Mouse (Mus musculus): ENCODE data around the gene Slc6a6. TPM values are rescaled to one million over a fixed set of nuclear protein-coding genes. Genes with fewer than 3 reads are reported as not detected.

Slc6a6 gene
- polyA plus RNA-seq, 1 experiment from 2014 or later: 35.3 TPM

- Histone ChIP-seq H3K9me3 (replicated peaks; ENCODE audit: control insufficient read depth, low read length) (no peaks in the 10 kb centered on the region), H3K27me3 (ENCODE audit: control insufficient read depth, insufficient read depth, low read length) (no peaks in the 10 kb centered on the region), H3K36me3 (replicated peaks; ENCODE audit: control insufficient read depth, insufficient read depth, low read depth, low read length) (no peaks in the 10 kb centered on the region; the same call in none of the 2 replicates), H3K9ac (replicated peaks; ENCODE audit: low read length) (no peak overlapping the region), H3K27ac (replicated peaks; ENCODE audit: low read depth, low read length) (no peak overlapping the region), H3K4me2 (ENCODE audit: low read depth, low read length) (no peak overlapping the region), H3K4me1 (ENCODE audit: control insufficient read depth, insufficient read depth, low read length) (no peaks in the 10 kb centered on the region), H3K4me3 (ENCODE audit: low read depth, low read length) (no peak overlapping the region)
- no peak for DNase-seq (ENCODE audit: low spot score)
- ATAC-seq (replicated peaks; ENCODE audit: insufficient number of reproducible peaks, low FRiP score, low TSS enrichment, low read depth): peak; percentile 45; the same call in 1 of the 2 replicates
- WGBS: 68% methylated on average over 3 of the region's 3 CpGs
Measured at GRCm38 (mm10) chr6:91750976-91751375, 67.1 kb downstream of the Slc6a6 start.

DNA sequence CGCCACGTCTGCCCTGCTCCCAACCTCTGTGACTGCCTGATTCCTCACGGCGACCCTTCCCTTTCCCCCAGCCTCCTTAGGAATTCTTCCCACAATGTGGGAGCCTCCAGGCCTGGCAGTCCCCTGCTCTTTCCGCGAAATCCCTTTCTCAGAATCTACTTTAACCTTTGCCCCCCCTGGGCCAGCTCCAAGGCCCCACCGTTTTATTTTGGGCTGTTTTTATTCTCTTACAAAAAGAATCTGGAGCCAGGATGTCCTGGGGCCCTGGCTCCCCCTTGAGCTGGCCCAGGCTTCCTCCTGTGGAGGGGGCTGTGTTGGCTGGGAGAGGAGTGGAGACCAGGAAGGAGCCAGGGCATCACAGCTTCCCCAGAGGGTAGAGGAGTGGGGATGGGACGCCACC lies 69.0 kb downstream of the Slc6a6 start:
- Histone ChIP-seq H3K4me3 (ENCODE audit: low read depth, low read length) (no peak overlapping the region), H3K4me2 (ENCODE audit: low read depth, low read length) (no peak overlapping the region), H3K27me3 (ENCODE audit: control insufficient read depth, insufficient read depth, low read length) (no peaks in the 10 kb centered on the region), H3K4me1 (ENCODE audit: control insufficient read depth, insufficient read depth, low read length) (no peaks in the 10 kb centered on the region), H3K9ac (replicated peaks; ENCODE audit: low read length) (no peak overlapping the region), H3K36me3 (replicated peaks; ENCODE audit: control insufficient read depth, insufficient read depth, low read depth, low read length) (no peaks in the 10 kb centered on the region; the same call in none of the 2 replicates), H3K27ac (replicated peaks; ENCODE audit: low read depth, low read length) (no peak overlapping the region), H3K9me3 (replicated peaks; ENCODE audit: control insufficient read depth, low read length) (no peaks in the 10 kb centered on the region)
- 52% methylated on average over 8 of the region's 8 CpGs for WGBS
- no peak for DNase-seq (ENCODE audit: low spot score)
- ATAC-seq (replicated peaks; ENCODE audit: insufficient number of reproducible peaks, low FRiP score, low TSS enrichment, low read depth): no peak

- DNase-seq (ENCODE audit: low spot score) (no peak), ATAC-seq (replicated peaks; ENCODE audit: insufficient number of reproducible peaks, low FRiP score, low TSS enrichment, low read depth) (no peak)
- no peaks in the 10 kb centered on the region; the same call in none of the 2 replicates for H3K36me3 ChIP-seq (replicated peaks; ENCODE audit: control insufficient read depth, insufficient read depth, low read depth, low read length)
- H3K4me2 ChIP-seq (ENCODE audit: low read depth, low read length): no peak overlapping the region
- H3K4me1 ChIP-seq (ENCODE audit: control insufficient read depth, insufficient read depth, low read length): no peaks in the 10 kb centered on the region
- no peaks in the 10 kb centered on the region for H3K9me3 ChIP-seq (replicated peaks; ENCODE audit: control insufficient read depth, low read length)
- no peaks in the 10 kb centered on the region for H3K27me3 ChIP-seq (ENCODE audit: control insufficient read depth, insufficient read depth, low read length)
- H3K4me3 ChIP-seq (ENCODE audit: low read depth, low read length): no peak overlapping the region
- no peak overlapping the region for H3K9ac ChIP-seq (replicated peaks; ENCODE audit: low read length)
- WGBS: 54% methylated on average over 6 of the region's 6 CpGs
- no peak overlapping the region for H3K27ac ChIP-seq (replicated peaks; ENCODE audit: low read depth, low read length)
Measured at GRCm38 (mm10) chr6:91754098-91754497, 70.2 kb downstream of the Slc6a6 start.

GRCm38 (mm10) chr6:91754845-91755244 lies 71.0 kb downstream of the Slc6a6 start:
- Histone ChIP-seq H3K4me2 (ENCODE audit: low read depth, low read length) (no peak overlapping the region), H3K4me3 (ENCODE audit: low read depth, low read length) (no peak overlapping the region), H3K9ac (replicated peaks; ENCODE audit: low read length) (no peak overlapping the region), H3K27me3 (ENCODE audit: control insufficient read depth, insufficient read depth, low read length) (no peaks in the 10 kb centered on the region), H3K36me3 (replicated peaks; ENCODE audit: control insufficient read depth, insufficient read depth, low read depth, low read length) (no peaks in the 10 kb centered on the region; the same call in none of the 2 replicates), H3K4me1 (ENCODE audit: control insufficient read depth, insufficient read depth, low read length) (no peaks in the 10 kb centered on the region), H3K9me3 (replicated peaks; ENCODE audit: control insufficient read depth, low read length) (no peaks in the 10 kb centered on the region), H3K27ac (replicated peaks; ENCODE audit: low read depth, low read length) (no peak overlapping the region)
- DNase-seq (ENCODE audit: low spot score) (no peak), ATAC-seq (replicated peaks; ENCODE audit: insufficient number of reproducible peaks, low FRiP score, low TSS enrichment, low read depth) (no peak)
- WGBS: 84% methylated on average over 12 of the region's 12 CpGs

- no peaks in the 10 kb centered on the region for H3K36me3 ChIP-seq (replicated peaks; ENCODE audit: control insufficient read depth, insufficient read depth, low read depth, low read length)
- H3K27ac ChIP-seq (replicated peaks; ENCODE audit: low read depth, low read length): no peak overlapping the region
- 83% methylated on average over 9 of the region's 9 CpGs for WGBS
- H3K9me3 ChIP-seq (replicated peaks; ENCODE audit: control insufficient read depth, low read length): no peaks in the 10 kb centered on the region
- no peak overlapping the region for H3K9ac ChIP-seq (replicated peaks; ENCODE audit: low read length)
- H3K4me3 ChIP-seq (ENCODE audit: low read depth, low read length): no peak overlapping the region
- no peaks in the 10 kb centered on the region for H3K27me3 ChIP-seq (ENCODE audit: control insufficient read depth, insufficient read depth, low read length)
- no peak overlapping the region for H3K4me2 ChIP-seq (ENCODE audit: low read depth, low read length)
- DNase-seq (ENCODE audit: low spot score) (no peak), ATAC-seq (replicated peaks; ENCODE audit: insufficient number of reproducible peaks, low FRiP score, low TSS enrichment, low read depth) (no peak)
- no peaks in the 10 kb centered on the region for H3K4me1 ChIP-seq (ENCODE audit: control insufficient read depth, insufficient read depth, low read length)
Measured at GRCm38 (mm10) chr6:91762051-91762742, 78.3 kb downstream of the Slc6a6 start.

GRCm38 (mm10) chr6:91767550-91767949 lies 83.7 kb downstream of the Slc6a6 start:
- H3K4me3 ChIP-seq (ENCODE audit: low read depth, low read length): no peak overlapping the region
- H3K4me2 ChIP-seq (ENCODE audit: low read depth, low read length): no peak overlapping the region
- H3K27me3 ChIP-seq (ENCODE audit: control insufficient read depth, insufficient read depth, low read length): no peaks in the 10 kb centered on the region
- WGBS: 87% methylated on average over 8 of the region's 8 CpGs
- DNase-seq (ENCODE audit: low spot score) (no peak), ATAC-seq (replicated peaks; ENCODE audit: insufficient number of reproducible peaks, low FRiP score, low TSS enrichment, low read depth) (no peak)
- H3K9ac ChIP-seq (replicated peaks; ENCODE audit: low read length): no peak overlapping the region
- H3K36me3 ChIP-seq (replicated peaks; ENCODE audit: control insufficient read depth, insufficient read depth, low read depth, low read length): no peaks in the 10 kb centered on the region
- H3K4me1 ChIP-seq (ENCODE audit: control insufficient read depth, insufficient read depth, low read length): no peaks in the 10 kb centered on the region
- H3K27ac ChIP-seq (replicated peaks; ENCODE audit: low read depth, low read length): no peak overlapping the region
- no peaks in the 10 kb centered on the region for H3K9me3 ChIP-seq (replicated peaks; ENCODE audit: control insufficient read depth, low read length)

- H3K27me3 ChIP-seq (ENCODE audit: control insufficient read depth, insufficient read depth, low read length): no peaks in the 10 kb centered on the region
- no peak overlapping the region for H3K4me2 ChIP-seq (ENCODE audit: low read depth, low read length)
- no peaks in the 10 kb centered on the region for H3K36me3 ChIP-seq (replicated peaks; ENCODE audit: control insufficient read depth, insufficient read depth, low read depth, low read length)
- no peak overlapping the region for H3K4me3 ChIP-seq (ENCODE audit: low read depth, low read length)
- H3K9me3 ChIP-seq (replicated peaks; ENCODE audit: control insufficient read depth, low read length): no peaks in the 10 kb centered on the region
- peak; percentile 34 for DNase-seq (ENCODE audit: low spot score)
- H3K4me1 ChIP-seq (ENCODE audit: control insufficient read depth, insufficient read depth, low read length): no peaks in the 10 kb centered on the region
- H3K9ac ChIP-seq (replicated peaks; ENCODE audit: low read length): no peak overlapping the region
- no peak overlapping the region for H3K27ac ChIP-seq (replicated peaks; ENCODE audit: low read depth, low read length)
- no peak for ATAC-seq (replicated peaks; ENCODE audit: insufficient number of reproducible peaks, low FRiP score, low TSS enrichment, low read depth)
- WGBS: 70% methylated on average over 5 of the region's 5 CpGs
Measured at GRCm38 (mm10) chr6:91773951-91774350, 90.1 kb downstream of the Slc6a6 start.

- no peaks in the 10 kb centered on the region for H3K27me3 ChIP-seq (ENCODE audit: control insufficient read depth, insufficient read depth, low read length)
- H3K27ac ChIP-seq (replicated peaks; ENCODE audit: low read depth, low read length): no peak overlapping the region
- H3K9ac ChIP-seq (replicated peaks; ENCODE audit: low read length): no peak overlapping the region
- 14% methylated on average over 9 of the region's 9 CpGs for WGBS
- peak; percentile 81 for ATAC-seq (replicated peaks; ENCODE audit: insufficient number of reproducible peaks, low FRiP score, low TSS enrichment, low read depth)
- H3K4me1 ChIP-seq (ENCODE audit: control insufficient read depth, insufficient read depth, low read length): no peaks in the 10 kb centered on the region
- H3K4me3 ChIP-seq (ENCODE audit: low read depth, low read length): no peak overlapping the region
- peak; percentile 81 for DNase-seq (ENCODE audit: low spot score)
- no peaks in the 10 kb centered on the region for H3K36me3 ChIP-seq (replicated peaks; ENCODE audit: control insufficient read depth, insufficient read depth, low read depth, low read length)
- no peak overlapping the region for H3K4me2 ChIP-seq (ENCODE audit: low read depth, low read length)
- H3K9me3 ChIP-seq (replicated peaks; ENCODE audit: control insufficient read depth, low read length): no peaks in the 10 kb centered on the region
Measured at GRCm38 (mm10) chr6:91776543-91776942, 92.7 kb downstream of the Slc6a6 start.
